Mouse (Mus musculus): Measurements from ENCODE around the gene Glud1.

Gene Glud1

GRCm38 (mm10) chr14:34378560-34379331 is 68.2 kb downstream of the Glud1 start:
- no peak for DNase-seq (ENCODE audit: low spot score)

GRCm38 (mm10) chr14:34382921-34383704 is 72.6 kb downstream of the Glud1 start:
- DNase-seq (ENCODE audit: low spot score): no peak

- DNase-seq (ENCODE audit: low spot score): no peak
Measured at GRCm38 (mm10) chr14:34393295-34393694, 82.8 kb downstream of the Glud1 start.
